Comparison of ENCODE assay signal across 22 mouse cellular contexts in the genomic region with DNA sequence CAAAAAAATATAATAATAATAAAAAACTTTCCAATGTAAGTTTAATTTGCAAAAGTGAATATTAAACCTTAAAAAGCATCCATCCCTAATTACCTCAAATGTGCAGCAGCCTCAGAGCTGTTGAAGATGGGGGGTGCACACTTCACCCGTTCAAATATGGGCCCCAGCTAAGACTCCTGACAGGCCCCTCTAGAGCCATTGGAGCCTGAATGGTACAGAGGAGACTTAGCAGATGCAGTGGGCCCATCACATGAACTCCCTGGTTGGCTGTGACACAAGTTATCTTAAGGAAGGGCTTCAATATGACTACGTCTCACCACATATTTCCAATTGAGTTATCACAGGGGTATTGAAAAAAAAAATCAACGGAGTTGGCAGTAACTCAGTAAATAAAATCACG.
A peak's percentile ranks its signal among the peaks of the same experiment; 100 is the strongest.
DNase-seq lines count a peak whose midpoint lies in the region; ATAC-seq lines count a peak whose summit lies in the region.
"Had no signal": no experiment of that assay in that cellular context is flagged by ENCODE, and none has a peak within 500 bp of the region (broad histone marks: within the 10 kb centered on the region; RNA-seq: fewer than 3 reads in every experiment).

No protein-coding gene starts in this region.

- H3K4me1 ChIP-seq in hindbrain, embryonic 16.5 days (ENCODE audit: control insufficient read depth, insufficient read depth, low read depth, low read length) = no peaks in the 10 kb centered on the region
- H3K4me1 ChIP-seq in hindbrain, embryonic 13.5 days (replicated peaks) = no peaks in the 10 kb centered on the region
- H3K4me1 ChIP-seq in neural tube, embryonic 13.5 days (replicated peaks) = no peaks in the 10 kb centered on the region
- H3K4me1 ChIP-seq in neural tube, embryonic 14.5 days (ENCODE audit: control insufficient read depth, insufficient read depth, low read length) = no peaks in the 10 kb centered on the region
- no peaks in the 10 kb centered on the region for H3K4me1 ChIP-seq in neural tube, embryonic 15.5 days

- no peak overlapping the region for H3K9ac ChIP-seq in hindbrain, embryonic 16.5 days (ENCODE audit: low read depth, low read length)
- H3K9ac ChIP-seq in hindbrain, embryonic 13.5 days = no peak overlapping the region
- no peak overlapping the region for H3K9ac ChIP-seq in neural tube, embryonic 13.5 days
- no peak overlapping the region for H3K9ac ChIP-seq in neural tube, embryonic 14.5 days (replicated peaks; ENCODE audit: low read depth, low read length)
- H3K9ac ChIP-seq in neural tube, embryonic 15.5 days (replicated peaks) = no peak overlapping the region

- 87% methylated on average over 4 of the region's 4 CpGs for WGBS in hindbrain, embryonic 16.5 days
- 82% methylated on average over 4 of the region's 4 CpGs for WGBS in hindbrain, embryonic 13.5 days
- 78% methylated on average over 4 of the region's 4 CpGs for WGBS in neural tube, embryonic 13.5 days
- WGBS in neural tube, embryonic 14.5 days = 74% methylated on average over 4 of the region's 4 CpGs
- WGBS in neural tube, embryonic 15.5 days = 65% methylated on average over 4 of the region's 4 CpGs

- H3K27me3 ChIP-seq in hindbrain, embryonic 16.5 days (replicated peaks; ENCODE audit: control insufficient read depth, insufficient read depth, low read length) = no peaks in the 10 kb centered on the region
- H3K27me3 ChIP-seq in hindbrain, embryonic 13.5 days = no peaks in the 10 kb centered on the region
- no peaks in the 10 kb centered on the region for H3K27me3 ChIP-seq in neural tube, embryonic 13.5 days
- H3K27me3 ChIP-seq in neural tube, embryonic 14.5 days (ENCODE audit: control insufficient read depth, insufficient read depth, low read length) = no peaks in the 10 kb centered on the region
- H3K27me3 ChIP-seq in neural tube, embryonic 15.5 days (replicated peaks) = no peaks in the 10 kb centered on the region
- H3K27me3 ChIP-seq: CH12.LX had no signal

- no peaks in the 10 kb centered on the region for H3K9me3 ChIP-seq in hindbrain, embryonic 16.5 days (ENCODE audit: control insufficient read depth, low read length)
- H3K9me3 ChIP-seq in hindbrain, embryonic 13.5 days = no peaks in the 10 kb centered on the region
- H3K9me3 ChIP-seq in neural tube, embryonic 13.5 days = no peaks in the 10 kb centered on the region
- H3K9me3 ChIP-seq in neural tube, embryonic 14.5 days (ENCODE audit: control insufficient read depth, low read length) = no peaks in the 10 kb centered on the region
- no peaks in the 10 kb centered on the region for H3K9me3 ChIP-seq in neural tube, embryonic 15.5 days (replicated peaks)

- H3K36me3 ChIP-seq in hindbrain, embryonic 16.5 days (ENCODE audit: control insufficient read depth, insufficient read depth, low read length) = no peaks in the 10 kb centered on the region
- no peaks in the 10 kb centered on the region for H3K36me3 ChIP-seq in hindbrain, embryonic 13.5 days
- no peaks in the 10 kb centered on the region for H3K36me3 ChIP-seq in neural tube, embryonic 13.5 days
- no peaks in the 10 kb centered on the region for H3K36me3 ChIP-seq in neural tube, embryonic 14.5 days (ENCODE audit: control insufficient read depth, insufficient read depth, low read length)
- H3K36me3 ChIP-seq in neural tube, embryonic 15.5 days = no peaks in the 10 kb centered on the region
- H3K36me3 ChIP-seq: G1E had no signal

- no peak for DNase-seq in neural tube, embryonic 10.5 days (ENCODE audit: extremely low spot score, low spot score)
- DNase-seq in ovary, postnatal 36 days (ENCODE audit: low spot score) = no peak
- DNase-seq in embryo, embryonic 9.5 days (ENCODE audit: extremely low spot score) = no peak
- DNase-seq: adrenal gland, adult 2 months; adrenal gland, adult 8-10 months; adrenal gland, postnatal 10 days; adrenal gland, postnatal 14 days; adrenal gland, postnatal 25 days; adrenal gland, postnatal 36 days; B cell, adult 2 months; cerebellum, adult 11 months; cerebellum, adult 11-12 months had no signal

- peak; percentile 58; the same call in 1 of the 2 replicates for ATAC-seq in hindbrain, embryonic 16.5 days
- ATAC-seq in hindbrain, embryonic 13.5 days (ENCODE audit: low FRiP score) = no peak
- ATAC-seq in neural tube, embryonic 13.5 days (ENCODE audit: low read depth) = peak; percentile 43; the same call in 1 of the 2 replicates
- peak; percentile 58 for ATAC-seq in neural tube, embryonic 14.5 days (ENCODE audit: low read depth)
- peak; percentile 86 for ATAC-seq in neural tube, embryonic 15.5 days (ENCODE audit: low FRiP score)
- ATAC-seq: activated CD4-positive, CD25-positive, alpha-beta regulatory T cell, adult 4 months; CD4-positive, CD25-positive, alpha-beta regulatory T cell, adult 4 months; Patski had no signal

- no peak overlapping the region for H3K4me3 ChIP-seq in hindbrain, embryonic 16.5 days (ENCODE audit: low read length)
- no peak overlapping the region for H3K4me3 ChIP-seq in hindbrain, embryonic 13.5 days
- no peak overlapping the region for H3K4me3 ChIP-seq in neural tube, embryonic 13.5 days
- no peak overlapping the region for H3K4me3 ChIP-seq in neural tube, embryonic 14.5 days (ENCODE audit: low read depth, low read length)
- no peak overlapping the region for H3K4me3 ChIP-seq in neural tube, embryonic 15.5 days (replicated peaks)

- no peak overlapping the region for H3K4me2 ChIP-seq in hindbrain, embryonic 16.5 days (ENCODE audit: low read length)
- no peak overlapping the region for H3K4me2 ChIP-seq in hindbrain, embryonic 13.5 days
- no peak overlapping the region for H3K4me2 ChIP-seq in neural tube, embryonic 13.5 days
- no peak overlapping the region for H3K4me2 ChIP-seq in neural tube, embryonic 14.5 days (ENCODE audit: low read depth, low read length)
- no peak overlapping the region for H3K4me2 ChIP-seq in neural tube, embryonic 15.5 days

- H3K27ac ChIP-seq in hindbrain, embryonic 16.5 days (ENCODE audit: low read depth, low read length) = no peak overlapping the region
- no peak overlapping the region for H3K27ac ChIP-seq in hindbrain, embryonic 13.5 days
- no peak overlapping the region for H3K27ac ChIP-seq in neural tube, embryonic 13.5 days (replicated peaks)
- H3K27ac ChIP-seq in neural tube, embryonic 14.5 days (ENCODE audit: low read depth, low read length) = no peak overlapping the region
- H3K27ac ChIP-seq in neural tube, embryonic 15.5 days (replicated peaks) = no peak overlapping the region
